ENCODE assay signal across 8 mouse cellular contexts in the genomic region with DNA sequence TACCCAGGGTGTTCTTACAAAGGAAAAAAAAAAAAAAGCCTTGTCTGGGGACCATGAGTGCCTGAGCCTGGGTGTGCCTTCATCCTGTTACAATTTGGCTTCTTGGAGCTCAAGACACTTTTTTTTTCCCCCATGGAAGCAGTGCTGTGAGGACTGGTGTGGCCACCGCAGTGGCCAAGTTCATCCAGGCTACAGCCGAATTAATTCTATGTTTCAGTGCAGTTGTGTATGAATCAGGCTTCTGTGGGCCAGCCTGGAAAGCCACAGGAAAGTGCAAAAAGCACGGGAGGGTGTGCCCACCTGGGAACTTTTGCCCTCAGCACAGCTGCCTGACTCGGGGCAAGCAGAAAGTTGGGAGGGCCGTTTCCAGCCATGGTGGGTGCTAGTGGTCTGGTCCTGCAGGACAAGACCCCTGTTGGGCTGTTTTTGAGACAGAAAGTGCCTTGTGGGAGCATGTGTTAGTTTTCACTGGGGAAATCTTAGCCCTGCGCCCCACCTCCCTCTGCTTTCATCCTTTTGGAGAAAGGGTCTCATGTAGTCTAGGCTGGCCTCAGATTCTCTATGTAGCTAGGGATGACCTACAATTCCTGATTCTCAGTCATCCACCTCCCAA. TPM values are rescaled to one million over a fixed set of nuclear protein-coding genes. Genes with fewer than 3 reads are reported as not detected.
DNase-seq lines count a peak whose midpoint lies in the region; ATAC-seq and TF ChIP-seq lines count a peak whose summit lies in the region.

No protein-coding gene starts in this region.

- peaks cover 11% of the 10 kb centered on the region for H3K36me3 ChIP-seq in heart, adult 2 months (ENCODE audit: control insufficient read depth, insufficient read depth, low read length)
- no peaks in the 10 kb centered on the region for H3K36me3 ChIP-seq in embryonic facial prominence, embryonic 12.5 days
- H3K36me3 ChIP-seq in hindbrain, embryonic 14.5 days (replicated peaks; ENCODE audit: control insufficient read depth, insufficient read depth): no peaks in the 10 kb centered on the region
- no peaks in the 10 kb centered on the region for H3K36me3 ChIP-seq in midbrain, embryonic 13.5 days

- TF ChIP-seq EP300 in heart, adult 2 months (IDR thresholded peaks at IDR 0.05; ENCODE audit: insufficient read depth, low read depth, low read length): peak; percentile 83; the same call in 1 of the 2 replicates

- TF ChIP-seq CTCF in heart, adult 2 months (IDR thresholded peaks at IDR 0.05): no peak

- H3K27me3 ChIP-seq in heart, adult 2 months (ENCODE audit: control insufficient read depth, insufficient read depth, low read length): no peaks in the 10 kb centered on the region
- no peaks in the 10 kb centered on the region for H3K27me3 ChIP-seq in embryonic facial prominence, embryonic 12.5 days
- no peaks in the 10 kb centered on the region for H3K27me3 ChIP-seq in hindbrain, embryonic 14.5 days (ENCODE audit: control insufficient read depth, insufficient read depth, low read length)
- H3K27me3 ChIP-seq in midbrain, embryonic 13.5 days: 0 out of 2 replicates have a peak, but pooled peaks cover 3% of the 10 kb centered on the region

- DNase-seq in heart, adult 2 months: peak in 1 of 2 experiments; percentile 74
- DNase-seq in heart, adult 8-10 months (ENCODE audit: low spot score): no peak
- no peak for DNase-seq in hindbrain, embryonic 14.5 days (ENCODE audit: low spot score)
- no peak for DNase-seq in right cerebral cortex, postnatal 14 days
- no peak for DNase-seq in left cerebral cortex, postnatal 4 days
- no peak for DNase-seq in layer of hippocampus, adult 11-12 months (ENCODE audit: low spot score)

- no peak for ATAC-seq in embryonic facial prominence, embryonic 12.5 days (ENCODE audit: insufficient number of reproducible peaks, insufficient read depth, low FRiP score, low TSS enrichment)
- no peak; the same call in 1 of the 2 replicates for ATAC-seq in hindbrain, embryonic 14.5 days (ENCODE audit: low FRiP score)
- 0 out of 2 replicates have a peak, but pooled peaks have one; percentile 0 for ATAC-seq in midbrain, embryonic 13.5 days

- H3K4me1 ChIP-seq in heart, adult 2 months (ENCODE audit: control insufficient read depth, insufficient read depth, low read length): peaks cover 56% of the 10 kb centered on the region
- H3K4me1 ChIP-seq in embryonic facial prominence, embryonic 12.5 days: peaks cover 33% of the 10 kb centered on the region
- peaks cover 22% of the 10 kb centered on the region for H3K4me1 ChIP-seq in hindbrain, embryonic 14.5 days (replicated peaks; ENCODE audit: control insufficient read depth, insufficient read depth, low read length)
- peaks cover 39% of the 10 kb centered on the region for H3K4me1 ChIP-seq in midbrain, embryonic 13.5 days (replicated peaks)

- H3K79me2 ChIP-seq in heart, adult 2 months (replicated peaks; ENCODE audit: control insufficient read depth, insufficient read depth, low read length): no peaks in the 10 kb centered on the region

- peak overlapping the region; percentile 78 for H3K9ac ChIP-seq in heart, adult 2 months (ENCODE audit: low read depth, low read length)
- peak overlapping the region; percentile 79 for H3K9ac ChIP-seq in embryonic facial prominence, embryonic 12.5 days
- peak overlapping the region; percentile 91 for H3K9ac ChIP-seq in hindbrain, embryonic 14.5 days
- peak overlapping the region; percentile 82 for H3K9ac ChIP-seq in midbrain, embryonic 13.5 days (replicated peaks)

- intact Hi-C loops in heart, adult 2 months (cut with DNase I): loop anchor here (1.0 kb wide), 2 partner anchors 9 to 18 kb away; no protein-coding TSS in a partner anchor
- intact Hi-C loops in left cerebral cortex, postnatal 4 days (cut with DNase I): no loop called here

- 25% methylated on average over 6 of the region's 6 CpGs for WGBS in heart, adult 2 months
- WGBS in embryonic facial prominence, embryonic 12.5 days: 20% methylated on average over 6 of the region's 6 CpGs
- WGBS in hindbrain, embryonic 14.5 days: 21% methylated on average over 6 of the region's 6 CpGs
- WGBS in midbrain, embryonic 13.5 days: 30% methylated on average over 6 of the region's 6 CpGs

- H3K4me3 ChIP-seq in heart, adult 2 months: peak overlapping the region; percentile 56
- peak overlapping the region; percentile 50 for H3K4me3 ChIP-seq in embryonic facial prominence, embryonic 12.5 days
- peak overlapping the region; percentile 42 for H3K4me3 ChIP-seq in hindbrain, embryonic 14.5 days (replicated peaks; ENCODE audit: low read length)
- H3K4me3 ChIP-seq in midbrain, embryonic 13.5 days (replicated peaks): peak overlapping the region; percentile 49

- TF ChIP-seq POLR2A in heart, adult 2 months (IDR thresholded peaks at IDR 0.05; ENCODE audit: insufficient read depth, low read depth, low read length): no peak; the same call in 1 of the 2 replicates

- peak overlapping the region; percentile 67 for H3K4me2 ChIP-seq in embryonic facial prominence, embryonic 12.5 days (replicated peaks)
- peak overlapping the region; percentile 56 for H3K4me2 ChIP-seq in hindbrain, embryonic 14.5 days (replicated peaks)
- H3K4me2 ChIP-seq in midbrain, embryonic 13.5 days (replicated peaks): peak overlapping the region; percentile 60

- H3K9me3 ChIP-seq in embryonic facial prominence, embryonic 12.5 days: no peaks in the 10 kb centered on the region
- no peaks in the 10 kb centered on the region for H3K9me3 ChIP-seq in hindbrain, embryonic 14.5 days (ENCODE audit: control insufficient read depth, low read length)
- H3K9me3 ChIP-seq in midbrain, embryonic 13.5 days: no peaks in the 10 kb centered on the region

- H3K27ac ChIP-seq in heart, adult 2 months: peak overlapping the region; percentile 98
- H3K27ac ChIP-seq in embryonic facial prominence, embryonic 12.5 days: peak overlapping the region; percentile 88
- H3K27ac ChIP-seq in hindbrain, embryonic 14.5 days: peak overlapping the region; percentile 94
- H3K27ac ChIP-seq in midbrain, embryonic 13.5 days: peak overlapping the region; percentile 90

RNA-seq across cellular contexts. Expression of gene Ddit4, which starts 18.9 kb away (rescaled TPM):
- total RNA-seq in heart, adult 2 months (2021): 100 to 1,000 TPM in 1 of 2 experiments, 10 to 100 TPM in 1; 70.7 to 219 TPM
- polyA plus RNA-seq in heart, adult 2 months (2012; rRNA removed): 48.0 and 55.5 TPM in 2 replicates
- 10 to 100 TPM; 22.1 to 74.4 (median 55.6) TPM for total RNA-seq in heart, adult 8-10 months (2022)
- 81.2 and 92.3 TPM in 2 replicates for polyA plus RNA-seq in embryonic facial prominence, embryonic 12.5 days (2016; fragmentation: Nextera tagmentation; extraction: Ambion mirVana)
- polyA plus RNA-seq in hindbrain, embryonic 14.5 days (2014; fragmentation: Nextera tagmentation; extraction: Ambion mirVana): 8.8 and 10.5 TPM in 2 replicates
- polyA plus RNA-seq in midbrain, embryonic 13.5 days (2015; fragmentation: Nextera tagmentation; extraction: Ambion mirVana): 48.5 and 58.7 TPM in 2 replicates
- 10 to 100 TPM; 50.6 to 52.2 TPM for total RNA-seq in left cerebral cortex, postnatal 4 days (2021)

RNA-seq across cellular contexts. Expression of gene Ascc1, which starts 32.0 kb away (rescaled TPM):
- total RNA-seq in heart, adult 2 months (2021): 10 to 100 TPM; 20.5 to 24.1 TPM
- 22.5 and 36.6 TPM in 2 replicates for polyA plus RNA-seq in heart, adult 2 months (2012; rRNA removed)
- 10 to 100 TPM; 22.3 to 26.7 (median 24.4) TPM for total RNA-seq in heart, adult 8-10 months (2022)
- 41.8 and 41.9 TPM in 2 replicates for polyA plus RNA-seq in embryonic facial prominence, embryonic 12.5 days (2016; fragmentation: Nextera tagmentation; extraction: Ambion mirVana)
- 45.6 and 45.9 TPM in 2 replicates for polyA plus RNA-seq in hindbrain, embryonic 14.5 days (2014; fragmentation: Nextera tagmentation; extraction: Ambion mirVana)
- polyA plus RNA-seq in midbrain, embryonic 13.5 days (2015; fragmentation: Nextera tagmentation; extraction: Ambion mirVana): 49.5 and 50.6 TPM in 2 replicates
- total RNA-seq in left cerebral cortex, postnatal 4 days (2021): 10 to 100 TPM; 25.8 to 27.1 TPM

RNA-seq across cellular contexts. Expression of gene Anapc16, which starts 32.4 kb away (rescaled TPM):
- 10 to 100 TPM; 58.6 to 70.1 TPM for total RNA-seq in heart, adult 2 months (2021)
- 90.3 and 103 TPM in 2 replicates for polyA plus RNA-seq in heart, adult 2 months (2012; rRNA removed)
- total RNA-seq in heart, adult 8-10 months (2022): 10 to 100 TPM; 59.0 to 88.1 (median 74.3) TPM
- polyA plus RNA-seq in embryonic facial prominence, embryonic 12.5 days (2016; fragmentation: Nextera tagmentation; extraction: Ambion mirVana): 125 TPM in 2 replicates
- polyA plus RNA-seq in hindbrain, embryonic 14.5 days (2014; fragmentation: Nextera tagmentation; extraction: Ambion mirVana): 94.2 and 110 TPM in 2 replicates
- 121 TPM in 2 replicates for polyA plus RNA-seq in midbrain, embryonic 13.5 days (2015; fragmentation: Nextera tagmentation; extraction: Ambion mirVana)
- 10 to 100 TPM; 60.2 to 60.8 TPM for total RNA-seq in left cerebral cortex, postnatal 4 days (2021)
